Mouse (Mus musculus) left cerebral cortex, adult 6 months (tissue): ENCODE measurements around the gene Tmem86b. TPM values are rescaled to one million over a fixed set of nuclear protein-coding genes. Genes with fewer than 3 reads are reported as not detected.

Experiments used
- long read RNA-seq, 2 experiments: library from polyadenylated mRNA; unstranded; transcript quantifications; one replicate each; pipeline ENCODE4 v2.0.0; 2019 to 2020
- polyA plus RNA-seq: library from polyadenylated mRNA; unstranded; fragments of <200 nt; fragmentation: Nextera tagmentation; gene quantifications from 2 replicates; pipeline ENCODE4 v1.2.3, GENCODE M21; 2021

The Tmem86b gene
- polyA plus RNA-seq, result 0.40 TPM in 2 replicates
- long read RNA-seq, experiment 1, partial matches to known transcripts, result 0 of 2 reads
- long read RNA-seq, experiment 1, other reads (novel, unspliced or antisense), result 0 of 2 reads
- long read RNA-seq, experiment 2, result 0 reads

GRCm38 (mm10) chr7:4631031-4631430 is at the start of gene Tmem86b:
Tmem86b (minus strand) TSS chr7:4631422.

GRCm38 (mm10) chr7:4658912-4659551 is 27.8 kb upstream of the Tmem86b start, which contains the start of gene Ppp6r1:
Ppp6r1 (minus strand) TSS chr7:4659019.

GRCm38 (mm10) chr7:4603873-4604272 is 27.3 kb downstream of the Tmem86b start, which contains the start of gene Ptprh:
Ptprh (minus strand) TSS chr7:4604041.

Other genes with a start within 250 kb of the Tmem86b start
- gene Gp6, start 233.7 kb downstream of the Tmem86b start, polyA plus RNA-seq, result not detected in 2 replicates
- 24.3 and 35.4 TPM in 2 replicates for gene Rdh13, start 185.8 kb downstream of the Tmem86b start, polyA plus RNA-seq
- gene Eps8l1, start 170.7 kb downstream of the Tmem86b start, polyA plus RNA-seq, result 2.8 and 4.0 TPM in 2 replicates
- 18.1 and 20.2 TPM in 2 replicates for gene Ppp1r12c, start 129.7 kb downstream of the Tmem86b start, polyA plus RNA-seq
- gene Tnnt1, start 115.0 kb downstream of the Tmem86b start, polyA plus RNA-seq, result 7.3 and 8.6 TPM in 2 replicates
- 0.43 TPM in 1 of 2 replicates, not detected in the other for gene Tnni3, start 107.2 kb downstream of the Tmem86b start, polyA plus RNA-seq
- gene Dnaaf3, start 99.0 kb downstream of the Tmem86b start, polyA plus RNA-seq, result 0.09 and 0.18 TPM in 2 replicates
- gene Syt5, start 83.9 kb downstream of the Tmem86b start, polyA plus RNA-seq, result 300 and 304 TPM in 2 replicates
- 0.26 and 0.45 TPM in 2 replicates for gene Ptprh, start 27.4 kb downstream of the Tmem86b start, polyA plus RNA-seq
- 4.6 and 8.6 TPM in 2 replicates for gene Ppp6r1, start 27.6 kb upstream of the Tmem86b start, polyA plus RNA-seq
- gene Hspbp1, start 53.6 kb upstream of the Tmem86b start, polyA plus RNA-seq, result 128 and 156 TPM in 2 replicates
- 5.6 and 6.8 TPM in 2 replicates for gene Brsk1, start 59.2 kb upstream of the Tmem86b start, polyA plus RNA-seq
- gene Tmem150b, start 93.8 kb upstream of the Tmem86b start, polyA plus RNA-seq, result 0.25 TPM in 1 of 2 replicates, not detected in the other
- 4.4 and 5.7 TPM in 2 replicates for gene Kmt5c, start 108.7 kb upstream of the Tmem86b start, polyA plus RNA-seq
- gene Cox6b2, start 121.7 kb upstream of the Tmem86b start, polyA plus RNA-seq, result 14.4 and 16.7 TPM in 2 replicates
- not detected in 2 replicates for gene Fam71e2, start 139.9 kb upstream of the Tmem86b start, polyA plus RNA-seq
- gene Il11, start 151.4 kb upstream of the Tmem86b start, polyA plus RNA-seq, result 0.19 and 0.39 TPM in 2 replicates
- gene Tmem190, start 151.5 kb upstream of the Tmem86b start, polyA plus RNA-seq, result not detected in 2 replicates
- gene Tmem238, start 158.2 kb upstream of the Tmem86b start, polyA plus RNA-seq, result 3.3 and 11.7 TPM in 2 replicates
- 1,133 and 1,160 TPM in 2 replicates for gene Rpl28, start 161.5 kb upstream of the Tmem86b start, polyA plus RNA-seq
- 17.9 and 212 TPM in 2 replicates for gene Ube2s, start 181.2 kb upstream of the Tmem86b start, polyA plus RNA-seq
- gene Shisa7, start 213.3 kb upstream of the Tmem86b start, polyA plus RNA-seq, result 11.2 and 11.4 TPM in 2 replicates
- gene Isoc2b, start 238.8 kb upstream of the Tmem86b start, polyA plus RNA-seq, result 20.0 and 27.8 TPM in 2 replicates
- gene Isoc2a, start 245.7 kb upstream of the Tmem86b start, polyA plus RNA-seq, result 0.45 and 1.3 TPM in 2 replicates